Mouse (Mus musculus): ENCODE results near the gene Ppp1ca. TPM values are rescaled to one million over a fixed set of nuclear protein-coding genes. Genes with fewer than 3 reads are reported as not detected.

Gene Ppp1ca
- 100 to 1,000 TPM; 318 to 333 TPM for total RNA-seq (2021)

- DNase-seq, result peak; percentile 97
- intact Hi-C loops (cut with DNase I), result no loop called here
Observed at GRCm38 (mm10) chr19:4191528-4192250, at the start of gene Ppp1ca. Gene Ppp1ca, plus strand, starts transcription at chr19:4192065.

DNA sequence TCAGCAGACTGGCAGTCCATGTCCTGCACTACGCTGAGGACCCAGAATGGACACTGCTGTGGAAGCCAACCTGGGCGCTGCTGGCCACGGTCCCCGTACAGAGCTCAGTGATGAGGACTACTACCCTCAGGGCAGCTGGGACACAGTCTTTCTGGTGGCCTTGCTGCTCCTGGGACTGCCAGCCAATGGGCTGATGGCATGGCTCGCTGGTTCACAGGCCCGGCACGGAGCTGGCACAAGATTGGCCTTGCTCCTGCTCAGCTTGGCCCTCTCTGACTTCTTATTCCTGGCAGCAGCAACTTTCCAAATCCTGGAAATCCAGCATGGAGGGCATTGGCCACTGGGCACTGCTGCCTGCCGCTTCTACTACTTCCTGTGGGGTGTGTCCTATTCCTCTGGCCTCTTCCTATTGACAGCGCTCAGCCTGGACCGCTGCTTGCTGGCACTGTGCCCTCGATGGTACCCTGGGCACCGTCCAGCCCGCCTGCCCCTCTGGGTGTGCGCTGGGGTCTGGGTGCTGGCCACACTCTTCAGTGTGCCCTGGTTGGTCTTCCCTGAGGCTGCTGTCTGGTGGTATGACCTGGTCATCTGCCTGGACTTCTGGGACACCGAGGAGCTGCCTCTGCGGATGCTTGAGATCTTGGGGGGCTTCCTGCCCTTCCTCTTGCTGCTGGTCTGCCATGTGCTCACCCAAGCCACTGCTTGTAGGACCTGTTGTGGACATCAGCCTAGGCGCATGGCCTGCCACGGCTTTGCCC, 49.3 kb upstream of the Ppp1ca start:
- DNase-seq, result peak; percentile 44
- intact Hi-C loops (cut with DNase I), result no loop called here

DNA sequence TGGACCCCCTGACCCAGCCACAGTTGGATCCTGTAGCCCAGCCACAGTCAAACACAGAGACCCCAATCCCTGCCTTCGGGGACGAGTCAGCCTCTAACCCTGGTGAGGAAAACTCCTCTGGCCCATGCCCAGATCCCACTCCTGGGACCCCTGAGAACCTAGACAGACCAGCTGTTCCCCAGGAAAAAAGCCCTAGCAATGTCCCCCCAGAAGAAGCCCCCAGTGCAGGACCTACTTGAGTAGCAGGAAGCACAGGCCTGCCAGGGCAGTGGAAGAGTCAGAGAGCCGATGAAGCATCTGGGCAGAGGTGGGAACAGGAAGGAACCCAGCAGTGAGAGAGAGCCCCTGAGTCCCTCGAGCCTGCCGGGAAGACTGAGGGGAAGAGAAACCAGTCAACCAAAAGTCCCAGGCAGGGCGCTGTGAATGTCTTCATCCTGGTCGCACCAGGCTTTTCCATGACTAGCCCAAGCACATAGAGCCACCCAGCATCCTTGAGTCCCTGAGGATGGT, 48.1 kb upstream of the Ppp1ca start, which contains the start of gene Cabp4:
Cabp4 (minus strand) TSS at position 275 of the 510 bp plus-strand sequence.
- intact Hi-C loops (cut with DNase I), result no loop called here
- DNase-seq, result no peak

DNA sequence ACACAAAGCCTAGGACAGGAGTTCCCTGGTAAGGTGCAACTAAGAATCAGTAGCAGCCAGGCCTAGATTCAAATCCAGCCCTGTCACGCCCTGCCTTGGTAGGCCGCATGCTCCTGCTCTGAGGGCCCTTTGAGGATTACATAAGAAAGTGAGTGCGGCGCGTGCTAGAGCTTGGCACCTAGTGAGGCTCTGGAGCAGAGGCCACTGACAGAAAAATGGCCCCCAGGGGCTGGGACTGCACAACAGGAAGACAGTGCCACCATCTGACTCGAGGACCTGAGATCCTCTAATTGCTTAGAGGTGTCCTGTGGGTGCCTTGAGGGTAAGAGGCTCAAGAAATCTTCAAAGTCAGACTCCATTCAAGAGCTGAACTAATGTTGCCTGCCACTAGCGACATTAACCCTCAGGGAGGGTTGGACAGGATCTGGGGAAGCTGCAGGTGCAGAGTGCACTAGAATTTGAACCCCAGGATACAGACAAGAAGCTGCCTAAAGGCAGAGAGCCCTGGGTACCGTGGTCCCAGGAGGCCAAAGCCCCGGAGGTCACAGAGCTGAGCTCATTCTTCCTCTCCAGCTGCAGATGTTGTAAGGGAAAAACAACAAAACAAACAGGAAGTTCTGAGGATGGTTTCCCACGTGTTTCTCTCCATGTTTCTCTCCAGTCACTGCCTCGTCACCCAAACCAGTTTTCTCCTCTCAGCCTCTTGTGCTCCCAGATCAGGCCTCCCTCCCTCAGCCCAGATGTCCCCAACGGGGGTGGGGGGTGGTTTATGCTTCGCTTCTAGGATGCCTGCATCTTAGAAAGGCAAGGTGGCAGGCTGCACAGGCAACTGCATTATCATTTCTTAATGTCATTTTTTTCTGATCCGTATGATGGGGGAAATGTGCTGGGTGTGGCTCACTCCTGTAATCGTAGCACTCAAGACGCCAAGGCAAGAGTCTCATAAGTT, 47.0 kb upstream of the Ppp1ca start:
- DNase-seq, result no peak
- intact Hi-C loops (cut with DNase I), result no loop called here

DNA sequence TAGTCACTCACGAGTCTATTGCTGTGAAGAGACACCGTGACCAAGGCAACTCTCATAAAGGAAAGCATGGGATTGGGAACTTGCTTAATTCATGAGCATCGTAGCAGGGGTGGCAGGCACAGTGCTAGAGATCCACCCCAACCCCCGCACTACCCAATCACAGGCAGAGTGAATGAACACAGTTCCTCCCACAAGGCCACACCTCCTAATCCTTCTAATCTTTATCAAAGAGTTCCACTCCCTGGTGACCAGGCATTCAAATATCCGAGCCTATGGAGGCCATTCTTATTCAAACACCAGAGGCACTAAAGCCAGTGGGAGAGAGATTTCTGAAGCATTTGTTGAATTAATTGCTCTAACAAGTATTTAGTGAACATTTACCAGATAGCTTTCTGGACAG, 45.9 kb upstream of the Ppp1ca start:
- intact Hi-C loops (cut with DNase I), result no loop called here
- no peak for DNase-seq

GRCm38 (mm10) chr19:4146366-4147021, 45.4 kb upstream of the Ppp1ca start:
- intact Hi-C loops (cut with DNase I), result no loop called here
- DNase-seq, result no peak

- intact Hi-C loops (cut with DNase I), result no loop called here
- DNase-seq, result no peak
Observed at GRCm38 (mm10) chr19:4147022-4147405, 44.9 kb upstream of the Ppp1ca start.

- no peak for DNase-seq
- intact Hi-C loops (cut with DNase I), result no loop called here
Observed at GRCm38 (mm10) chr19:4147782-4148490, 43.9 kb upstream of the Ppp1ca start.

DNA sequence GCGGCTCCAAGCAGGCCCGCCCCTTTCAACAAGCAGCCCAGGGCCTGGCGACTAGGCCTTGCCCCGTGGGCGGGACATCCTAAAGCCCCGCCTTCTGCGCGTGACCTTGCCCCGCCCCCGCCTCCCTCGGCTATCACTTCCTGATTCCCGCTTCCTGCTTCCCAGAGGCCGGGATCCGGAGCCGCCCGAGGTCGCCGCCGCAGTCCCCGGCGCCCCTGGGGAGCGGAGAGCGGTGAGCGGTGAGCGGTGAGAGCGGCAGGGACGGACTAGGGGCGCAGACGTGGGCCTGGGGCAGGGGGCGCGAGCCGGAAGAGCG, 43.4 kb upstream of the Ppp1ca start, which contains the start of gene Coro1b:
Coro1b (plus strand) TSS at position 129 of the 316 bp plus-strand sequence.
- intact Hi-C loops (cut with DNase I), result no loop called here
- peak; percentile 96 for DNase-seq

GRCm38 (mm10) chr19:4148819-4149218, 43.0 kb upstream of the Ppp1ca start:
- intact Hi-C loops (cut with DNase I), result no loop called here
- no peak for DNase-seq

- no peak for DNase-seq
- intact Hi-C loops (cut with DNase I), result no loop called here
Observed at GRCm38 (mm10) chr19:4149283-4149682, 42.6 kb upstream of the Ppp1ca start.

DNA sequence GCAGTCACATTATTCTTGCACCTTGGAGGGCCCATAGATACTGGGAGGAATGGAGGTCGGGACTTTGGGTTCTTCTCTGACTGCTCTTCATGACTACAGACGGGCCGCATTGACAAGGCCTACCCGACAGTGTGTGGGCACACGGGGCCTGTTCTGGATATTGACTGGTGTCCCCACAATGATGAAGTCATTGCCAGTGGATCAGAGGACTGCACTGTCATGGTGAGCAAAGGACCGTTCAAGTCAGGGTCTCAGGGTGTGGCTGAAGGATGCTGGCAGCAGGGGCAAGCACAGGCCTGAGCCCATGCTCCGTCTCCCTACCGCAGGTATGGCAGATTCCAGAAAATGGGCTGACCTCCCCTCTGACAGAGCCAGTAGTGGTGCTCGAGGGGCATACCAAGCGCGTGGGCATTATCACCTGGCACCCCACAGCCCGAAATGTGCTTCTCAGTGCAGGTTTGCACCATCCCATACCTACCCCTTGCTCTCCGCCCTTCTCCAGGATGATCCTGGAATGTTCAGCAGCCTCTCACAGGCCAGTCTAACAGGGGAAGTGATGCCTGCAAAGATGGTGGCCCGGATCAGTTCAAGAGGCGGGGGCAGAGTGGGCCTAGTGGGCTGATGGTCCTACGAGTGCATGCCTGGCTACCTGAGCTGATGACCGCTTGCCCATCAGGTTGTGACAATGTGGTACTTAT, 42.0 kb upstream of the Ppp1ca start:
- DNase-seq, result no peak
- intact Hi-C loops (cut with DNase I), result no loop called here

DNA sequence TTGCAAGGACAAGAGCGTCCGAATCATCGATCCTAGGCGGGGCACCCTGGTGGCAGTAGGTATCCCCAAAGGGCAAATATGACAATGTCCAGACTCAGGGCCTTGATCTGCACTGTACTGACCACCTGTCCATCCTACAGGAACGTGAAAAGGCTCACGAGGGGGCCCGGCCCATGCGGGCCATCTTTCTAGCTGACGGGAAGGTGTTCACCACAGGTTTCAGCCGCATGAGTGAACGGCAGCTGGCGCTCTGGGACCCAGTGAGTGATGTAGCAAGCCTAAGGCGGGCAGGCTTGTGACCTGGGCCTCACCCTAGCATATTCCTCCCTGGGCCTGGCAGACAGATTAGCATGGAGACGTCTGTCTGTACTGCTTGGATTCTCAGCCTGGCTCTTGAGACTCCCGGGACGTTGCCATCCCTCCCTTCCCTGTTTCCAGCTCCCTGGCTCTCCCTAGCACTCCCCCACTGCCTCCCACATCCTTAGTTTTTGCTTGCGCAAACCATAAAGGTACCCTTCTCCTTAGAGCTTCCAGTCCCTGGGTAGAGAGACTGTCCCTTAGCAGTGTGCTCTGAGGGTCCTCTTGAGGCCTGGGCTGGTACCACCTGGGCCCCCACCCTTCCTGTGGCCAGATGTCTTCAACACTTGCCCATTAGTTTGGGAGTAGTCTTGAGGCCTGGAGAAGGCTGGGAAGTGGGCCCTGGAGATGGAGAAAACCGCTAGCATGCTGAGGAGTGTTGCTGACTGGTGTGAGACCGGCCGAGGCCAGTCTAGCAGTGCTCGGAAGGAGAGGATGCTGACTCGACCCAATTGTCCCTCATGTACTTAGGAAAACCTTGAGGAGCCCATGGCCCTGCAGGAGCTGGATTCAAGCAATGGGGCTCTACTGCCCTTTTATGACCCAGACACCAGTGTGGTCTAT, 41.0 kb upstream of the Ppp1ca start:
- intact Hi-C loops (cut with DNase I), result no loop called here
- DNase-seq, result no peak

DNA sequence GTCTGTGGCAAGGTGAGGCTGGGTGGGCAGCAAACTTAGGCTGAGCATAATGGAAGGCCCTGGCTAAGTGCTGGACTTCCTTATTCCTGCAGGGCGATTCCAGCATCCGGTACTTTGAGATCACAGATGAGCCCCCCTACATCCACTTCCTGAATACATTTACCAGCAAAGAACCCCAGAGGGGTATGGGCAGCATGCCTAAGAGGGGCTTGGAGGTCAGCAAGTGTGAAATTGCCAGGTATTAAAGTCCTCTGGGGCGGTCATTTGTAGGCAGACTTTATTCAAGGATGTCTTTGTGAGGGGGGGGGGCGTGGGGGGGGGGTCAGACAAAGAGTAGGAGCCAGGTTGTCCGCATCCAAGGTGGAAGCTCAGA, 40.4 kb upstream of the Ppp1ca start:
- no peak for DNase-seq

DNA sequence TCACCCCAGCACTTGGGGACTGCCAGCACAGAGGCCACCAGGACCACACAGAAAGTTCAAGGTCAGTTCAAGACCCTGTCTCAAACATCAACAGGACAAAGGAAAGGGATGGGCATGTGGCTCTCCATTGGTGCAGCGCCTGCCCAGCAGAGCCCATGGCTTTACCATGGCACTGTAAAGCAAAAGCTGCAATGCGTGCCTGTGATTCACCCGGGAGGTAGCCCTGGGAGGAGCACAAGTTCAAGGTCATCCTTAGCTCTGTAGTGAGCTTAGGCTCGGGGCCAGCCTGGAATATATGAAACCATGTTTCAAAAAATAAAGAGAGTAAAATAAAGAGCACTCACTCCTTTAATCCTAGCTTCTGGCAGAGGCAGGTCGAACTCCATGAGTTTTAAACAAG, 40.0 kb upstream of the Ppp1ca start:
- DNase-seq, result no peak
- intact Hi-C loops (cut with DNase I), result no loop called here

More for the DNA sequence above, 40.4 kb upstream of the Ppp1ca start:
- intact Hi-C loops (cut with DNase I), result no loop called here

DNA sequence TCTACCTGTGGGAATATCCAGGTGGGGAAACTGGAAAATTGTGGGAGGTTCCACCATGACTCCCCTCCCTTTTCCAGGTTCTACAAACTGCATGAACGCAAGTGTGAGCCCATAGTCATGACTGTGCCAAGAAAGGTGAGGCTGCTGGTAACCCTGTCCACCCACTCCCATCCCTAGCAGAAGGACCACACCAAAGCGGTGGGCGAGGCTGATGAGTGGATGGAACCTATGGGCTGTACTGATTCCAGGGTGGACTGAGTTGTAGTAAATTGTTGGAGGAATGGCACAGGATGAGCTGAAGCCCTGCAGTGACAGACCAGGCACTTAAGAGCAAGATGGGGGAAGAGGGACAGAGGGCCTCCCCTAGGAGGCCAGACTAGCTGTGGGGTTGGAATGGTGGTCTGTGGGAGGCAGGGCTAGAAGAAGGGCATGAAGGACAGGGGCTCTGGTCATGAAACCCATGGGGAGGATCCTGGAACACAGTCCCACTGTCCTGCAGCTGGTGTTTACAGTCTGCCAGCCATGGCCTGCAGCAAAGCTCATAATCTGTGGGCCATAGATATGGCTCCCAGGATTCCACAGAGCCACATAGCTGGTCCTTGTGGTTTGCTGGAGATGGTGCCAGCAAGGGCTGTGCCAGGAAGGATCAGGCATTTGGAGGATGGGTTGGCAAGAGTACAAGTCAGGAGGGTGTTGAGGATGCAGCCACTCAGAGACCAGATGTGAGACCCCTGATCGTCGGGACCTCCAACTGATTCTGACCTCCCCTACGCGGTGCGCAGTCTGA, 39.2 kb upstream of the Ppp1ca start:
- DNase-seq, result peak; percentile 53

DNA sequence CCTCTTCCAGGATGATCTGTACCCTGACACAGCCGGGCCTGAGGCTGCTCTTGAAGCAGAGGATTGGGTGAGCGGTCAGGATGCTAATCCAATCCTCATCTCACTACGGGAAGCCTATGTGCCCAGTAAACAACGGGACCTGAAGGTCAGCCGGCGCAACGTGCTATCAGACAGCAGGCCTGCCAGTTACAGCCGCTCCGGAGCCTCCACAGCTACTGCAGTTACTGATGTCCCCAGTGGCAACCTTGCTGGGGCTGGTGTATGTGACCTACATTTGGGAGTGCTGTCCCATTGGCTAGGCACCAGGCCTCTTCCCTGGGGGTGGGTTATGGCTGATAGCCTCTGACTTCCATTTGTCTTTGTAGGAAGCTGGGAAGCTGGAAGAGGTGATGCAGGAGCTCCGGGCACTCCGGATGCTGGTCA, 38.6 kb upstream of the Ppp1ca start, which contains the start of gene Ptprcap:
Ptprcap (plus strand) TSS at position 373 of the 423 bp plus-strand sequence.
- peak; percentile 45 for DNase-seq
- intact Hi-C loops (cut with DNase I), result no loop called here

More for the DNA sequence above, 39.2 kb upstream of the Ppp1ca start:
- intact Hi-C loops (cut with DNase I), result no loop called here
